Mouse (Mus musculus) limb, embryonic 14.5 days (tissue): ENCODE measurements around the gene Racgap1. TPM values are rescaled to one million over a fixed set of nuclear protein-coding genes. Genes with fewer than 3 reads are reported as not detected.

Experiments used
- ATAC-seq: fragments of 200-750 bp; cut with Nextera tagmentation; 2 replicates; pipeline ENCODE4 v1.8.0; 2017; ENCODE audit warnings: low read depth, moderate number of reproducible peaks, moderate TSS enrichment; ENCODE audit not compliant: low FRiP score
- DNase-seq: peaks from one replicate; pipeline ENCODE4 v3.0.0-alpha.2; 2015; ENCODE audit warnings: low spot score
- H3K27ac ChIP-seq: fragments of 300-500 bp; sonication (generic); replicated peaks from 2 replicates; pipeline ENCODE4 v1.5.1; 2014; ENCODE audit warnings: low read depth, mild to moderate bottlenecking, low read length, moderate library complexity, mixed read lengths
- H3K27me3 ChIP-seq: fragments of 300-500 bp; sonication (generic); 2 replicates; pipeline ENCODE4 v1.6.1; 2014; ENCODE audit warnings: low read length, mixed read lengths; ENCODE audit not compliant: control insufficient read depth, insufficient read depth
- H3K36me3 ChIP-seq: fragments of 300-500 bp; sonication (generic); 2 replicates; pipeline ENCODE4 v1.6.1; 2014; ENCODE audit warnings: mild to moderate bottlenecking, low read length, moderate library complexity, mixed read lengths; ENCODE audit not compliant: control insufficient read depth, insufficient read depth
- H3K4me1 ChIP-seq: fragments of 300-500 bp; sonication (generic); 2 replicates; pipeline ENCODE4 v1.6.1; 2014; ENCODE audit warnings: antibody characterized with exemption, low read length, mixed read lengths; ENCODE audit not compliant: control insufficient read depth, insufficient read depth
- H3K4me2 ChIP-seq: fragments of 300-500 bp; sonication (generic); replicated peaks from 2 replicates; pipeline ENCODE4 v1.6.1; 2014; ENCODE audit warnings: low read depth, mild to moderate bottlenecking, low read length, moderate library complexity; ENCODE audit not compliant: severe bottlenecking
- H3K4me3 ChIP-seq: fragments of 300-500 bp; sonication (generic); replicated peaks from 2 replicates; pipeline ENCODE4 v1.5.1; 2014; ENCODE audit warnings: low read length
- H3K9ac ChIP-seq: fragments of 300-500 bp; sonication (generic); 2 replicates; pipeline ENCODE4 v1.6.1; 2014; ENCODE audit warnings: mild to moderate bottlenecking, low read depth, low read length, moderate library complexity; ENCODE audit not compliant: severe bottlenecking
- H3K9me3 ChIP-seq: fragments of 300-500 bp; sonication (generic); 2 replicates; pipeline ENCODE4 v1.6.1; 2016; ENCODE audit warnings: low read length; ENCODE audit not compliant: control insufficient read depth
- POLR2A ChIP-seq: fragments of 200-500 bp; IDR thresholded peaks from 2 replicates; pipeline ENCODE4 v1.8.0; 2012; ENCODE audit warnings: inconsistent platforms, mild to moderate bottlenecking, moderate library complexity, borderline replicate concordance; ENCODE audit not compliant: insufficient read depth, insufficient read length; ENCODE audit errors: extremely low read depth
- WGBS: fragments of 180-500 bp; shearing (Covaris S2); extraction: QIAGEN DNeasy Blood & Tissue Kit; methylation state at CpG from one replicate; pipeline ENCODE4 v1.1.7; 2014; 5-methylcytosine and 5-hydroxymethylcytosine counted together
- polyA plus RNA-seq, 2 experiments: library from polyadenylated mRNA; depleted of rRNA in 1 of 2; stranded (reverse) in 1 of 2; unstranded in 1 of 2; fragments of >200 nt; fragmentation: Nextera tagmentation in 1 of 2; extraction: Ambion mirVana in 1 of 2; gene quantifications; 2 replicates each; pipeline versions ENCODE4 v1.2.1 to v1.2.3; 2012 to 2014

Gene Racgap1
- polyA plus RNA-seq, 2 experiments, result 82.1 to 107 TPM

DNA sequence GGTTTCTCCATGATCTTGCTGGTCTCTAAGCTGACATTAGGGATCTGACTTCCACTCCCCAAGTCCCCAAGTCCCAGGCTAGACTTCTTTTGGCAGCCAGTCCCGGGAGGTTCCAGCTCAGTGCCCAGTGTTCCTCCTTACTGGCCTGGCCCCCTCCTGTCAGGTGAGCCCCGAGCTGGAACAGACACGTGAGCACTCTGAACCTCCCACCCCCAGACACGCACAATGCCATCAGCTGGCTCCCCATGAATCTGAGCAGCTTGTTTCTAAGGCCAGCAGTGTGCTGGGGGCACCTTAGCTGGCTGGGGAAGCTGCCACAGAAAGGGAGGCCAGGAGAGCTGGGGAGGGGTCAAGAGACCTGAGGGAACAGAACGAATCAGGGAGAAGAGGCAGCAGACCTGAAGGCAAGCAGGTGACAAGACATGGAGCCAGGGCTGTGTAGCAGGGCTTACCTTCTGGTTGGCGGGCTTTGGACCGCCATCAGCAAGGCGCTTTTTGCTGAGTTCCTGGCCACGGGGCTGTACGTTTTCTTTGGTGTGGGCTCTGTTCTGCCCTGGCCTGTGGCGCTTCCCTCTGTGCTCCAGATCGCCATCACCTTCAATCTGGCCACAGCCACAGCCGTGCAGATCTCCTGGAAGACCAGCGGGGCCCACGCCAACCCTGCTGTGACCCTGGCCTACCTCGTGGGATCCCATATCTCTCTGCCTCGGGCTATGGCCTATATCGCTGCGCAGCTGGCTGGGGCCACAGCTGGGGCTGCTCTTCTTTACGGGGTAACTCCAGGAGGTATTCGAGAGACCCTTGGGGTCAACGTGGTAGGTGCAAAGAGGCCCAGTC is 50.3 kb downstream of the Racgap1 start, which contains the start of gene Aqp6:
Aqp6 (plus strand) TSS at position 415 of the 837 bp plus-strand sequence.
- no peak within 1 kb of the TSS for H3K27ac ChIP-seq
- no peaks in the 10 kb centered on the region for H3K9me3 ChIP-seq
- no peak within 1 kb of the TSS for H3K4me2 ChIP-seq
- TF ChIP-seq POLR2A, result no peak
- ATAC-seq (no peak), DNase-seq (no peak)
- WGBS, result 53% methylated on average over 19 of the region's 22 CpGs
- no peaks in the 10 kb centered on the region for H3K27me3 ChIP-seq
- no peak within 1 kb of the TSS for H3K4me3 ChIP-seq
- no peaks in the 10 kb centered on the region for H3K36me3 ChIP-seq
- H3K4me1 ChIP-seq, result no peaks in the 10 kb centered on the region
- H3K9ac ChIP-seq, result no peak within 1 kb of the TSS

DNA sequence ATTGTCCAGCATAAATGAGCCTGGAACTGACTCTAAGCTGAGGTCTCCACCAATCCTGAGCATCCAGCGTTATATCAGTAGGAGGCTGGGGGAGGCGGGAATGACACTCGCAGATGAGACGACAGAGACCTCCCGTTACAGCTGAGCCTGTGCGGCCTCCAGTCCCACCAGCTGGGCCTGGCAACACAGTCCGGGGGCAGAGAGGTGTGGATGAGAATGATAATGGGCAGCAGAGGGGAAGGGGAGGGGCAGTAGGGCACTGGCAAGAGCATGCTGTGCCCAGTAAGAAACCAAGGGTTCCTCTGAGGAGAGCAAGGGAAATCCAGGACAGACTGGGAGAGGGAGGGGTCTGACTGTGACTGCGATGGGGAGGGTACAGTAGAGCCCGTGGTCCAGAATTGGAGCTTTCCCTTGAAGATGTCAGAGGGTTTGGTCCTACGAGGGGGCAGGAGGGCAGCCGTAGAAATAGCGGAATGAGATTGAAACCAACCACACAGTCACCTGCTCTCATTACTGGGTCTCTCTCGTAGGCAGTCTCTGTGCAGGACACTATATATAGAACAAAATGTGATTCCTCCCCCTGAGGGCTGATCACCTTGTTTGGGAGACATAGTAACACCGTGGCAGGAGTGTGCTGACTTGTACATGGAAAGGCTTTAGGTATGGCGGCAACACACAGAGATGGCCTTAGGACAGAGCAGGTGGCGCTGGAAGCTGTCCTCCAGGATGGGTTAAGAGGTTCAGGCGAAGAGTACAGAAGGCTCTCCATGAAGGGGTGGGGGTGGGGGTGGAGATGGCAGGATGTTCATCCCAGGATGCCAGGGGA is 52.0 kb downstream of the Racgap1 start:
- Histone ChIP-seq H3K4me3 (no peak overlapping the region), H3K27me3 (peaks cover 14% of the 10 kb centered on the region; the same call in 1 of the 2 replicates), H3K9ac (no peak overlapping the region), H3K9me3 (no peaks in the 10 kb centered on the region), H3K4me1 (no peaks in the 10 kb centered on the region), H3K4me2 (no peak overlapping the region), H3K27ac (no peak overlapping the region), H3K36me3 (no peaks in the 10 kb centered on the region)
- DNase-seq (no peak), ATAC-seq (no peak)
- no peak for TF ChIP-seq POLR2A
- WGBS, result 60% methylated on average over 17 of the region's 17 CpGs

- WGBS, result 51% methylated on average over 8 of the region's 8 CpGs
- Histone ChIP-seq H3K9me3 (no peaks in the 10 kb centered on the region), H3K27ac (no peak overlapping the region), H3K4me1 (no peaks in the 10 kb centered on the region), H3K4me3 (no peak overlapping the region), H3K9ac (no peak overlapping the region), H3K27me3 (peaks cover 26% of the 10 kb centered on the region), H3K4me2 (no peak overlapping the region), H3K36me3 (no peaks in the 10 kb centered on the region)
- no peak for TF ChIP-seq POLR2A
- ATAC-seq (no peak), DNase-seq (no peak)
Measured at GRCm38 (mm10) chr15:99597596-99597995, 53.9 kb downstream of the Racgap1 start.

GRCm38 (mm10) chr15:99596841-99597240 is 54.6 kb downstream of the Racgap1 start:
- no peaks in the 10 kb centered on the region for H3K36me3 ChIP-seq
- no peak overlapping the region for H3K4me2 ChIP-seq
- ATAC-seq (no peak), DNase-seq (no peak)
- peaks cover 34% of the 10 kb centered on the region for H3K27me3 ChIP-seq
- H3K9me3 ChIP-seq, result no peaks in the 10 kb centered on the region
- TF ChIP-seq POLR2A, result no peak
- H3K27ac ChIP-seq, result no peak overlapping the region
- H3K4me1 ChIP-seq, result no peaks in the 10 kb centered on the region
- no peak overlapping the region for H3K9ac ChIP-seq
- no peak overlapping the region for H3K4me3 ChIP-seq
- 60% methylated on average over 7 of the region's 7 CpGs for WGBS

DNA sequence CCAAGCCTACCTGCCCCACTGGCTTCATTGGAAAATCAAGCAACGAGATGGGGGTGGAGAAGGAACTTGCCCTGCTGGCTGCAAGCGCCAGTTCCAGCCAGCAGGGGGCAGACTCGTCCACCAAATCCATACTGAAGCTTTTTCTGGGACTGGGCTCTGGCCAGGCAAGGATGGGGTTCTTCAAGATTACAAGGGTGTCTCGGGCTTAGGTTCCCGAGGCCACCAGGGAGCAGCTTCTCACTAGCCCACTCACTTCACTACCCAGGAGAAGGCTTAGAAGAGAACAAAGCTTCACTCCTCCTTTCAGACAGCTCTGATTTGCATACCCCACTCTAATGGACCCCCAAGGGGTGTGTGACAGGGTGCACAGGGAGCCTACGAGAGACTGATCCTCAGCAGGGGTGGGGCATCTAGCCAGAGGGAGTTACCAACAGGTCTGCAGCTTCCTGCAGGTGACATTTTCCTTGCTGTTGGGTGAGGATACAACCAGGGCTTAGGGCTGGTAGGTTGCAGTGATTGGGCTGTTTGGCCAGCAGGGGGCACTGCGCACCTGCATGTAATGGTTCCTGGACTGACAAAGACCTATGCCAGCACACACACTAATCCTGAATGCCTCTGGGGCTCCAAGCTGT is 55.3 kb downstream of the Racgap1 start:
- H3K4me2 ChIP-seq, result no peak overlapping the region
- H3K9me3 ChIP-seq, result no peaks in the 10 kb centered on the region
- H3K27me3 ChIP-seq, result peaks cover 40% of the 10 kb centered on the region
- no peak for TF ChIP-seq POLR2A
- no peaks in the 10 kb centered on the region for H3K4me1 ChIP-seq
- H3K36me3 ChIP-seq, result no peaks in the 10 kb centered on the region
- 0% methylated on average over 7 of the region's 7 CpGs for WGBS
- ATAC-seq, result peak; percentile 75; the same call in 1 of the 2 replicates
- no peak overlapping the region for H3K4me3 ChIP-seq
- H3K27ac ChIP-seq, result no peak overlapping the region
- no peak overlapping the region for H3K9ac ChIP-seq
- peak; percentile 83 for DNase-seq
